Mouse (Mus musculus) liver, adult 2 months (tissue): ENCODE data around the gene Zbtb17.

ENCODE experiments used
- CTCF ChIP-seq: fragments of 200-500 bp; IDR thresholded peaks from 2 replicates; pipeline ENCODE4 v1.5.1; 2011; ENCODE audit warnings: low read depth, low read length, control low read depth
- POLR2A ChIP-seq: fragments of 200-500 bp; IDR thresholded peaks from 2 replicates; pipeline ENCODE4 v1.6.1; 2011; ENCODE audit warnings: low read length, control low read depth; ENCODE audit not compliant: insufficient read depth; ENCODE audit errors: extremely low read depth

GRCm38 (mm10) chr4:141487581-141487980 is 43.1 kb downstream of the Zbtb17 start:
- TF ChIP-seq CTCF: no peak
- TF ChIP-seq POLR2A: no peak
